Mouse (Mus musculus): ENCODE measurements around the gene Xpo6.

Xpo6 gene

DNA sequence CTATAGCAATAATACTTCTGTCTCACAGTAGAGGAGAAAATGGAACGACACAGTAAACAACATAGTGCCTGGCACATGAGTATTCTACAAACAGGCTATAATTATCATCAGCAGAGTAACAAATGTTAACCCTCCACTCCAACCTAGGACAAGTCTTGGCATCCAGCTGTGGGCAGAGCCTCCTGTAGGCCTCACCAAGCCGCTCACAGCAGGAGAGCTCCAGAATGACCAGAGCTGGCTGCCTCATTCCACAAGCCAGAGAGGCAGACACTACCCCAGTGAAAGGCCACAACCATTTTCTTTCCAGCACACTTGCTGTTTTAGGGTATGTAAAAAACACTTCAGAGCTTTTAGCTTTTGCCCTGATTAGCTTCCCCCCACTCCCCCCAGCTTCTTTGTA, 72.6 kb downstream of the Xpo6 start:
- no peak for DNase-seq (ENCODE audit: low read depth, low spot score)

DNA sequence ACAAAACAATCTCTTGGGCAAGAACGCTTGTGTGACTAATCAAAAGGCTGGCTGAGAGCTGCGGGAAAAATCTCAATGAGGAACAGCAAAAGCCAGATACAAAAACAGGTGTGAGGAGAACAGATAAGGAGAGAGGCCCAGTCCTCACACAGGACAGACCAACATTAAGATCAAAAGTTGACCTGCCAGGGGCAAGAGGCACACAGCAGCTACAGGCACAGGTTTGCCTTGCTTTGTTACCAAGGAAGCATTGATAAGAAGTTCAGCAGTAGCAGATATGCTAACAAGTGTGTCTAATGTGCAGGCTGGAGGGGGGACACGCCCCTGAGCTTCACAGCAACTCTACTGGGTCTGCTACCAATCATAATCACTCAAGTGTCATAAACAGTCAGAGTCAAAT, 73.8 kb downstream of the Xpo6 start:
- no peak for DNase-seq (ENCODE audit: low read depth, low spot score)

- no peak for DNase-seq (ENCODE audit: low read depth, low spot score)
Measured at GRCm38 (mm10) chr7:126121533-126121932, 78.8 kb downstream of the Xpo6 start.

GRCm38 (mm10) chr7:126119819-126120218, 80.5 kb downstream of the Xpo6 start:
- no peak for DNase-seq (ENCODE audit: low read depth, low spot score)

- DNase-seq (ENCODE audit: low read depth, low spot score): no peak
Measured at GRCm38 (mm10) chr7:126113263-126113662, 87.0 kb downstream of the Xpo6 start.

- DNase-seq (ENCODE audit: low read depth, low spot score): no peak
Measured at GRCm38 (mm10) chr7:126111230-126111629, 89.1 kb downstream of the Xpo6 start.

GRCm38 (mm10) chr7:126109898-126110297, 90.4 kb downstream of the Xpo6 start:
- DNase-seq (ENCODE audit: low read depth, low spot score): no peak

GRCm38 (mm10) chr7:126100440-126100839, 99.9 kb downstream of the Xpo6 start:
- DNase-seq (ENCODE audit: low read depth, low spot score): no peak

DNA sequence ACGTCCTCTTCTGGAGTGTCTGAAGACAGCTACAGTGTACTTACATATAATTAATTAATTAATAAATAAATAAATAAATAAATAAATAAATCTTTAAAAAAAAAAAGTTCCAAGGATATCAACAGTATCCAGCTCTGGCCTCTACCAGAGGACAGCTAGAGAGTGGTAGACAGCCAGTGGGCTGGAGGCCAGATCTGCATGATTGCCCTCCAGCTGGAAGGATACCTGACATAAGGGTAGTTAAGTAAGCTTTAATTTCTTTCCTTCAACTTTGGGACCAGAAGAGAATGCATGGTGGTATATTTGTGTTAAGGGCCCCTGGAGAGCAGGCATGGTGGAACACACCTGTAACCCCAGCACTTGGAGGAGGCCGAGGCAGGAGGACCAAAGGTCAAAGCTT, 100.5 kb downstream of the Xpo6 start:
- DNase-seq (ENCODE audit: low read depth, low spot score): no peak

DNA sequence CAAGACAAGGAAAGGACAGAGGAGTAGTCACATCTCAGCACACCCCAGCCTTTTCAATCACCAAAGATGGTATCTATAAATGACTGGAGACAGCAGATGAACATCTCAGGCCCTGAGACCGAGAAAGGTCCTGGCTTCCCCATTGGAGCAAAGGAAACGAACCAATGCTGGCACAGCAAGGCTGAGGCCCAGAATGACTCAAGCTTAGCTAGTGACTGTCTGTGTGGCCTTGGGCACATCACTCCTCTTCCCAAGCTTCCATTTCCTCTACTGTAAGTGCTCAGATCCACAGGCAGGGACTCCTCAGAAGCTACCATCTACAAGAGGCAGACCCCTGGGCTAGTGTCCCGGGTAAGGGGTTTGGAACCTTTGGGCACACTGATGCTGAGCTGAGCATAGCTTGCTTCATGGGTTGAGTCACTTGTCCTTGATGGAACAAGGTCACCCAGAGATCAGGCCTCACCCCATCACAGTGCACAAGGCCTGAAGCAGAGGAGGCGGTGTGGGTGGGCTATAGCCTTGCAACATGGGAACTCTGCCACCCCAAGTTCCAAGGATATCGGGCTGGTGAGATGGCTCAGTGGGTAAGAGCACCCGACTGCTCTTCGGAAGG, 101.0 kb downstream of the Xpo6 start:
- DNase-seq (ENCODE audit: low read depth, low spot score): no peak

- DNase-seq (ENCODE audit: low read depth, low spot score): no peak
Measured at GRCm38 (mm10) chr7:126097219-126097915, 102.9 kb downstream of the Xpo6 start.

DNA sequence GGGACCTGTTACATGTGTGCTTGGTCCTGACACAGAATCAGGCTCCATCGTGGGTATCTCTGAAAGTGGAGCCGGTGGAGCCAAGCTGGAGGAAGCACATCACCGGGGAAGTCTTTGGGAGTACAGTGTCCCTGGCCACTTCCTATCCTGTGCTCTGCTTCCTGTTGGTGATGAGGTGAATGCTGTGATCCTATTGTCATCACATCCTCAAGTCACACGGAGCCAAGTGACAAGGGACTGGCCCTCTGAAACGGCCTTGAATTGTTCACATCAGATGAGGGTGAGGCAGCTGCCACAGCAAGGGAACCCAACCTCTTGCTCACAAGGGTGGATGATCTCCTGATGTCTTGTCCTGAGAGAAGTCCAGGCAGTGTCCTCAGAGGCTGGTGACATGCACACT, 103.7 kb downstream of the Xpo6 start:
- no peak for DNase-seq (ENCODE audit: low read depth, low spot score)

DNA sequence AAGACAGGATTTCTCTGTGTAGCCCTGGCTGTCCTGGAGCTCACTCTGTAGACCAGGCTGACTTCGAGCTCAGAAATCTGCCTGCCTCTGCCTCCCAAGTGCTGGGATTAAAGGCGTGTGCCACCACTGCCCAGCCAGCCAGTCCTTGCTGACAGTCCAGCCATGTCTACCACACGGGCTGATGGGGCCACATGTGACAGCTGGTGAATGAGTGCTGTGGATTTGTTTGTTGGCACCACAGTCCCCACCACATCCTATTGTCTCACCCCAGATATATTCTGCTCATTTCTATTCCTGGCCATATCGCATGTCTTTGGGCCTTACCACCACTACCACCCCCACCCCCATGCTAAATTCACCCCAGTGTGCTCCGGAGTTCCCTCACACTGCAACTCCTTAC, 105.6 kb downstream of the Xpo6 start:
- DNase-seq (ENCODE audit: low read depth, low spot score): no peak

GRCm38 (mm10) chr7:126093162-126093561, 107.1 kb downstream of the Xpo6 start:
- peak; percentile 50 for DNase-seq (ENCODE audit: low read depth, low spot score)

DNA sequence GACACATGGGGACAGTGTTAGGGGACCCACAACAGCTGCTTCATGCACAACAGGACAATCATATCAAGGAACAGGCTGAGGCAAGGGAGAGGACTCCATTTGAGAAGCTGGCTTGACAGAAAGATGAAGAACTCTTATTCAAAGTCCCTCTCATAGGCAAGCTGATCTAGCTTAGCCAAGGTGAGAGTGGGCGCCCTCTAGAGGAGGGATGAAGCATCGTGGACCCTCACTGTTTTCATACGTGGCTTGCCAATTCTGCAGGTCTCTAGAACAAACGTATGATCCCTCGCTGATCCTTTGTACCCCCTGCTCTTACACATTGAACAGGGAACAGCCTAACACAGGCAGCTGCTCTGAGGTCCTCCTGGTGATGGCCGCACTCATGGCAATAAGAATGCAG, 110.5 kb downstream of the Xpo6 start:
- DNase-seq (ENCODE audit: low read depth, low spot score): peak; percentile 86

GRCm38 (mm10) chr7:126088155-126088554, 112.1 kb downstream of the Xpo6 start:
- no peak for DNase-seq (ENCODE audit: low read depth, low spot score)

DNA sequence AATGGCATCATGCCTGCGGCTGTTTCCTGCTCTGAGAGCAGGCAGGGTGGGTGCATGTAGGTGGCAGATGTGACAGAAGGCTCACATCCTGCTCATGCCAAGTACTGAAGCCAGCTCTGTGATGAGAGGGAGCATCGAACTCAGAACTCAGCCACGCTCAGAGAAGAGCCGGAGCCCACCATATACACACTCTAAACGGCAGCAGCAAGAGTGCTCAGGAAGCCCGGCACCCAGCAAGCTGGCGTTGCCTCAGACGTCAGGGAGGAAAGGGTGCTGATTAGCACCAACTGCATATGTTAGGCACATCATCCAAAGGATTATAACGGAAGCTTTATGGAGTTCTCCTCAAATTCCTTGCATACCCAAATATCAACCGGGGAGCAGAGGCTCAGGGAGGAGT, 112.7 kb downstream of the Xpo6 start:
- DNase-seq (ENCODE audit: low read depth, low spot score): no peak

GRCm38 (mm10) chr7:126086321-126086741, 114.0 kb downstream of the Xpo6 start:
- DNase-seq (ENCODE audit: low read depth, low spot score): no peak

DNA sequence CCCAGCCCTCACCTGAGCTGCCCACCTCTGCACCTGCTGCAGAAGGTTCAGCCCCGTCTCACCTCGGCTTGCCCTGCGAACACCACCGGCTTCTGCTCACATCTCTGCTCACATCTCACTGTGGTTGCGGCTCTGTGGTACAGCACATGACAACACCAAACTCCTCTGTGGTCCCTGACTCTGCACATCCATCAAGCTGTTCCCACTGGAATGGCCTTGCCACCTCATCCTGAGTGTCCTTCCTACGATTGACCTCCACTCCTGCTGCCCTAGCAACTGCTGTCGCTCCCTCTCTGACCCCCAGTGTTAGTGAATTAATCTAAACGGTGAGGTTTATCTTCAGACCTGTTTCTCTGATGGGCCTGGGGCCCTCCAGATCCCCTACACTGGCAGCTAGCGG, 115.1 kb downstream of the Xpo6 start:
- DNase-seq (ENCODE audit: low read depth, low spot score): no peak

GRCm38 (mm10) chr7:126083980-126084348, 116.3 kb downstream of the Xpo6 start:
- no peak for DNase-seq (ENCODE audit: low read depth, low spot score)

GRCm38 (mm10) chr7:126083341-126083979, 116.8 kb downstream of the Xpo6 start:
- DNase-seq (ENCODE audit: low read depth, low spot score): no peak

DNA sequence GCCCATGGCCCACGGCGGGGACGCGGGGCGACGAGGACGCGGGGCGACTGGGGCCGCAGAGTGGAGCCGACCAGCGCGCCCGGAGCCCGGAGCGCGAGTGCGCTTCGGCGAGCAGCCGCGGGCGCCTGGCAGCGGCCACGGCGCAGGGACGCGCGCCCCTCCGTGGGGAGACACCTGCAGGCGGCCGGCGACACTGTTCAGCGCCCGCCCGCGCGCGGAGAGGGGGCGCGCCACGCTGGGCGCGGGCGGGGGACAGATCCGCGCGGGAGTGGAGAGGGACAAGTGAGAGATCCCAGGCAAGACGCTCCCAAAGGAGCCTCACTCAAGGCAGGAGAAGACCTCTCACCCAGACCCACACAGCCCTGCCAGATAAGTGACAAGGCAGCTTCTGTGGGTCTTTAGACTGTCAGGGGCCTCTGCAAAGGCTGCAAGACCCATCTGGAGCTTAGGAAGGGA, 118.0 kb downstream of the Xpo6 start, which contains the start of gene Gsg1l:
TSS of gene Gsg1l (minus strand) at position 126 of the 456 bp plus-strand sequence.
- DNase-seq (ENCODE audit: low read depth, low spot score): peak; percentile 58

DNA sequence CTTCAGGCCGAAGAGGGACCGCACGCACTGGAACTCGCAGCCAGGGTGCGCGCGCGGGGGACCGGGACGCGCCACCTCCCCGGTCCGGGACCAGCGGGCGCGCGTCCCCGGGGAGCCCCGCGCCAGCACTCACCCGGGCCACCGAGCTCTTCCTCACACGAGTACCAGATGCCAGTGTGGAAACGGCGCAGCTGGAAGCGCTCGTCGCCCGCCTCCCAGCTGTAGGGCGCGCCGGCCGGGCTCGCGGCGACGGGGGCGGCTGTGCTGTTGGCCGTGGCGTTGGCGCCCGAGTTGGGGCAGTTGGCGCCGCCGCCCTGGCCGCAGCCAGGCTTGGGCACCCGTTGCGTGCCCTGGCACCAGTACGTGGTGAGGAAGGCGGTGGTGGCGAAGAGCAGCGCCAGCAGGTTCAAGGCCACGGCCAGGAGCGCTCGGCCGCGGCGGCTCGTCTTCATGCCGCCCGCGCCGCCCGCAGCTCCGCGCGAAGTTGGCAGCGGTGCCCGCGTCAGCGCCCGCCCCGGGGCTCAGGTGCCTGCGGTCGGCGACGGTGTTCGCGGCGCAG, 118.5 kb downstream of the Xpo6 start:
- peak; percentile 43 for DNase-seq (ENCODE audit: low read depth, low spot score)

Data from ZHBTc4 (cell line).